Mouse (Mus musculus) heart, adult 2 months (tissue): ENCODE data around the gene Tmem131l. TPM values are rescaled to one million over a fixed set of nuclear protein-coding genes. Genes with fewer than 3 reads are reported as not detected.

Experiments
- DNase-seq, 2 experiments: peaks; one replicate each; pipeline ENCODE4 v3.0.0; 2021
- H3K27ac ChIP-seq: fragments of 200-600 bp; 2 replicates; pipeline ENCODE4 v1.8.1; 2022
- H3K27me3 ChIP-seq: fragments of 200-500 bp; 2 replicates; pipeline ENCODE4 v1.6.1; 2012; ENCODE audit warnings: mild to moderate bottlenecking, low read length, inconsistent platforms, mixed read lengths; ENCODE audit not compliant: control insufficient read depth, insufficient read depth
- H3K36me3 ChIP-seq: fragments of 200-500 bp; 2 replicates; pipeline ENCODE4 v1.6.1; 2012; ENCODE audit warnings: low read length, inconsistent platforms; ENCODE audit not compliant: control insufficient read depth, insufficient read depth
- H3K4me1 ChIP-seq: fragments of 200-500 bp; 2 replicates; pipeline ENCODE4 v1.6.1; 2011; ENCODE audit warnings: low read length; ENCODE audit not compliant: control insufficient read depth, insufficient read depth
- H3K4me3 ChIP-seq: fragments of 200-600 bp; 2 replicates; pipeline ENCODE4 v1.8.1; 2022
- H3K79me2 ChIP-seq: fragments of 200-500 bp; replicated peaks from 2 replicates; pipeline ENCODE4 v1.6.1; 2012; ENCODE audit warnings: mild to moderate bottlenecking, inconsistent platforms, low read length, moderate library complexity, mixed read lengths; ENCODE audit not compliant: control insufficient read depth, insufficient read depth
- H3K9ac ChIP-seq: fragments of 200-500 bp; 2 replicates; pipeline ENCODE4 v1.6.1; 2012; ENCODE audit warnings: low read depth, mild to moderate bottlenecking, control low read depth, inconsistent platforms, low read length, mixed read lengths
- CTCF ChIP-seq: fragments of 200-600 bp; IDR thresholded peaks from 2 replicates; pipeline ENCODE4 v1.8.1; 2022; ENCODE audit warnings: antibody characterized with exemption, mild to moderate bottlenecking, moderate library complexity
- EP300 ChIP-seq: fragments of 200-500 bp; IDR thresholded peaks from 2 replicates; pipeline ENCODE4 v1.6.1; 2011; ENCODE audit warnings: low read depth, low read length, control low read depth; ENCODE audit not compliant: insufficient read depth
- POLR2A ChIP-seq: fragments of 200-500 bp; IDR thresholded peaks from 2 replicates; pipeline ENCODE4 v1.6.1; 2011; ENCODE audit warnings: mild to moderate bottlenecking, low read depth, low read length, control low read depth; ENCODE audit not compliant: insufficient read depth
- WGBS: fragments of 180-500 bp; shearing (Covaris S2); methylation state at CpG from one replicate; pipeline ENCODE4 v1.1.7; 2018; 5-methylcytosine and 5-hydroxymethylcytosine counted together
- intact Hi-C: fragments of 180-260 bp; cut with DNase I; formaldehyde crosslinking; loops from one replicate; pipeline ENCODE4 v1.15.1; 2025
- polyA plus RNA-seq: library from polyadenylated mRNA; depleted of rRNA; stranded (reverse); fragments of >200 nt; gene quantifications from 2 replicates; pipeline ENCODE4 v1.2.3, GENCODE M21; 2012
- total RNA-seq, 2 experiments: library from RNA; stranded (reverse); gene quantifications; 2 replicates each; pipeline ENCODE4 v1.2.3; 2021

Tmem131l gene
- total and polyA plus RNA-seq, 3 experiments, result 17.3 to 23.4 (median 22.0) TPM

- peak overlapping the region; percentile 75 for H3K9ac ChIP-seq
- peak in 1 of 2 experiments; percentile 76 for DNase-seq
- H3K36me3 ChIP-seq, result no peaks in the 10 kb centered on the region; the same call in 1 of the 2 replicates
- 3% methylated on average over 23 of the region's 23 CpGs for WGBS
- no peaks in the 10 kb centered on the region for H3K27me3 ChIP-seq
- TF ChIP-seq POLR2A (no peak), EP300 (0 out of 2 replicates have a peak, but pooled peaks have one; percentile 39), CTCF (peak; percentile 52)
- peak overlapping the region; percentile 92 for H3K27ac ChIP-seq
- H3K4me3 ChIP-seq, result peak overlapping the region; percentile 78
- no peaks in the 10 kb centered on the region for H3K4me1 ChIP-seq
- intact Hi-C loops, result loop anchor here (2.0 to 10.0 kb wide), 3 partner anchors 82 to 986 kb away; partner anchors contain the start of gene Plrg1
- no peaks in the 10 kb centered on the region; the same call in 1 of the 2 replicates for H3K79me2 ChIP-seq
Observed at GRCm38 (mm10) chr3:84040476-84041082, 604 bp upstream of the Tmem131l start.

- WGBS, result 2% methylated on average over 42 of the region's 42 CpGs
- H3K36me3 ChIP-seq, result no peaks in the 10 kb centered on the region; the same call in 1 of the 2 replicates
- peak overlapping the region; percentile 70 for H3K4me3 ChIP-seq
- H3K27ac ChIP-seq, result peak overlapping the region; percentile 89
- TF ChIP-seq CTCF, result no peak
- no peak for TF ChIP-seq EP300
- no peak for TF ChIP-seq POLR2A
- no peaks in the 10 kb centered on the region for H3K27me3 ChIP-seq
- peak; percentile 68 to 77 for DNase-seq
- intact Hi-C loops, result loop anchor here (5.0 kb wide), 2 partner anchors 37 to 118 kb away; partner anchors contain the start of gene Mnd1
- no peaks in the 10 kb centered on the region for H3K4me1 ChIP-seq
- peak overlapping the region; percentile 96 for H3K9ac ChIP-seq
- no peaks in the 10 kb centered on the region; the same call in 1 of the 2 replicates for H3K79me2 ChIP-seq
Observed at GRCm38 (mm10) chr3:84038981-84039645, 862 bp downstream of the Tmem131l start.

GRCm38 (mm10) chr3:84038126-84038525, 1.8 kb downstream of the Tmem131l start:
- DNase-seq, result no peak
- no peak for TF ChIP-seq EP300
- no peak for TF ChIP-seq POLR2A
- TF ChIP-seq CTCF, result no peak
- Histone ChIP-seq H3K27me3 (no peaks in the 10 kb centered on the region), H3K4me1 (no peaks in the 10 kb centered on the region), H3K79me2 (no peaks in the 10 kb centered on the region; the same call in 1 of the 2 replicates), H3K9ac (no peak overlapping the region), H3K4me3 (no peak overlapping the region; the same call in 1 of the 2 replicates), H3K27ac (no peak overlapping the region), H3K36me3 (no peaks in the 10 kb centered on the region; the same call in 1 of the 2 replicates)
- intact Hi-C loops, result loop anchor here (5.0 kb wide), 2 partner anchors 36 to 119 kb away; partner anchors contain the start of gene Mnd1
- 55% methylated on average over 1 of the region's 1 CpGs for WGBS

- TF ChIP-seq POLR2A (no peak), CTCF (no peak), EP300 (no peak)
- WGBS, result 96% methylated on average over 3 of the region's 3 CpGs
- no peaks in the 10 kb centered on the region; the same call in 1 of the 2 replicates for H3K36me3 ChIP-seq
- no peak overlapping the region for H3K4me3 ChIP-seq
- H3K4me1 ChIP-seq, result no peaks in the 10 kb centered on the region
- intact Hi-C loops, result loop anchor here (5.0 kb wide), 2 partner anchors 35 to 120 kb away; partner anchors contain the start of gene Mnd1
- H3K79me2 ChIP-seq, result no peaks in the 10 kb centered on the region; the same call in 1 of the 2 replicates
- no peaks in the 10 kb centered on the region for H3K27me3 ChIP-seq
- no peak for DNase-seq
- H3K9ac ChIP-seq, result no peak overlapping the region
- H3K27ac ChIP-seq, result no peak overlapping the region
Observed at GRCm38 (mm10) chr3:84037536-84037935, 2.4 kb downstream of the Tmem131l start.

GRCm38 (mm10) chr3:84036866-84037265, 3.1 kb downstream of the Tmem131l start:
- Histone ChIP-seq H3K36me3 (no peaks in the 10 kb centered on the region; the same call in 1 of the 2 replicates), H3K27me3 (no peaks in the 10 kb centered on the region), H3K4me1 (no peaks in the 10 kb centered on the region), H3K27ac (no peak overlapping the region), H3K4me3 (no peak overlapping the region), H3K9ac (no peak overlapping the region), H3K79me2 (no peaks in the 10 kb centered on the region; the same call in 1 of the 2 replicates)
- no peak for TF ChIP-seq POLR2A
- TF ChIP-seq CTCF, result no peak
- no peak for TF ChIP-seq EP300
- WGBS, result 87% methylated on average over 4 of the region's 4 CpGs
- intact Hi-C loops, result loop anchor here (5.0 kb wide), 2 partner anchors 35 to 120 kb away; partner anchors contain the start of gene Mnd1
- DNase-seq, result no peak
